Comparison of ENCODE assay signal across 8 mouse cellular contexts in the genomic region with DNA sequence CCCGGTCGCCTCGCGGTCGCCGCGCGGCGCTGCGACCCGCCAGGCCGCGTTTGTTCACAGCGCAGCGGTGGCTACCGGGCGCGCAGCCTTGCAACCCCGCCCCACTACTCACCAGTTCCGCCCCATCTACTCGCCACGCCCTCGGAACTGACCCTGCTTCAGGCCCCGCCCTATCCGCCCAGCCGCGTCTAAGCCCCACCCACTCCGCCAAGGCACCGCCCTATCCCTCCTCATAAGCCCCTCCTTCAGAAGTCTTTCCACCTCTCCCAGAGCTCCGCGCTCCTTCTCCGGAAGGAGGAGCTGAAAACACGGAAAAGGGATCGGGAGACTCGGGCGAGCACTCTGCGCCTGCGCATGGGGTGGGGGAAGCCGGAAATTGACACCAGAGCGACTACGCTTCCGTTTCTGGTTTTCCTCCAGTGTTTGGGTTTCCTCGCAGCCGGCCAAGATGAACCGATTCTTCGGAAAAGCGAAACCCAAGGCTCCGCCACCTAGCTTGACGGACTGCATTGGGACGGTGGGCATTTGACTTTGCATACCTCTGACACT. TPM values are rescaled to one million over a fixed set of nuclear protein-coding genes. Genes with fewer than 3 reads are reported as not detected.
DNase-seq lines count a peak whose midpoint lies in the region; ATAC-seq lines count a peak whose summit lies in the region.

A gene (minus strand): TSS at position 135 of the 549 bp plus-strand sequence.
A gene (plus strand): TSS at position 248 of the 549 bp plus-strand sequence.

- no peaks in the 10 kb centered on the region for H3K9me3 ChIP-seq in heart, embryonic 10.5 days
- H3K9me3 ChIP-seq in kidney, embryonic 15.5 days (replicated peaks), result no peaks in the 10 kb centered on the region

- H3K4me2 ChIP-seq in kidney, embryonic 15.5 days, result peak within 1 kb of the TSS; percentile 85

- WGBS in heart, embryonic 10.5 days, result under 1% methylated on average over 49 of the region's 50 CpGs
- WGBS in kidney, embryonic 15.5 days, result under 1% methylated on average over 50 of the region's 50 CpGs

- H3K27me3 ChIP-seq in heart, embryonic 10.5 days (ENCODE audit: insufficient read depth, poor library complexity, severe bottlenecking), result no peaks in the 10 kb centered on the region
- no peaks in the 10 kb centered on the region for H3K27me3 ChIP-seq in kidney, embryonic 15.5 days

- peak within 1 kb of the TSS; percentile 97 for H3K9ac ChIP-seq in kidney, embryonic 15.5 days

- ATAC-seq in erythroblast, adult 5-6 weeks (replicated peaks; ENCODE audit: low FRiP score, poor library complexity, severe bottlenecking), result peak; percentile 91
- ATAC-seq in kidney, embryonic 15.5 days (replicated peaks; ENCODE audit: low FRiP score), result peak; percentile 98
- ATAC-seq in monocyte, adult 5-6 weeks (replicated peaks; ENCODE audit: insufficient number of reproducible peaks, low FRiP score, low TSS enrichment, poor library complexity, severe bottlenecking), result peak; percentile 98

- peaks cover 18% of the 10 kb centered on the region for H3K4me1 ChIP-seq in heart, embryonic 10.5 days
- H3K4me1 ChIP-seq in kidney, embryonic 15.5 days, result peaks cover 21% of the 10 kb centered on the region

- H3K4me3 ChIP-seq in heart, embryonic 10.5 days, result peak within 1 kb of the TSS; percentile 92
- peak within 1 kb of the TSS; percentile 96 for H3K4me3 ChIP-seq in kidney, embryonic 15.5 days (replicated peaks)

- DNase-seq in B cell, adult 2 months, result peak; percentile 98
- peak; percentile 100 for DNase-seq in brain, adult 2 months (ENCODE audit: low read depth, low spot score)
- DNase-seq in heart, embryonic 10.5 days (ENCODE audit: low spot score), result peak; percentile 100
- DNase-seq in liver, result peak; percentile 99
- DNase-seq in spleen, postnatal 4 days (ENCODE audit: low spot score in 2 of 2), result peak; percentile 99 to 100

- peak within 1 kb of the TSS; percentile 95 for H3K27ac ChIP-seq in heart, embryonic 10.5 days
- H3K27ac ChIP-seq in kidney, embryonic 15.5 days, result peak within 1 kb of the TSS; percentile 92

- peaks cover 63% of the 10 kb centered on the region for H3K36me3 ChIP-seq in heart, embryonic 10.5 days
- peaks cover 57% of the 10 kb centered on the region for H3K36me3 ChIP-seq in kidney, embryonic 15.5 days

RNA-seq across cellular contexts. Expression of the first gene that starts in this region (rescaled TPM):
- 28.2 and 33.2 TPM in 2 replicates for total RNA-seq in erythroblast, adult 5-6 weeks (2015; ENCODE audit: low replicate concordance)
- 126 and 129 TPM in 2 replicates for total RNA-seq in erythroblast, adult 5-6 weeks (2017; ENCODE audit: low replicate concordance)
- 181 and 209 TPM in 2 replicates for polyA plus RNA-seq in heart, embryonic 10.5 days (2016; fragmentation: Nextera tagmentation; extraction: Ambion mirVana)
- 218 and 220 TPM in 2 replicates for polyA plus RNA-seq in kidney, embryonic 15.5 days (2015; fragmentation: Nextera tagmentation; extraction: Ambion mirVana)
- total RNA-seq in monocyte, adult 5-6 weeks (2017), result 241 to 264 TPM (median 246 TPM) in 3 replicates

RNA-seq across cellular contexts. Expression of the second gene that starts in this region (rescaled TPM):
- 26.5 and 36.4 TPM in 2 replicates for total RNA-seq in erythroblast, adult 5-6 weeks (2015; ENCODE audit: low replicate concordance)
- total RNA-seq in erythroblast, adult 5-6 weeks (2017; ENCODE audit: low replicate concordance), result 42.0 and 56.2 TPM in 2 replicates
- polyA plus RNA-seq in heart, embryonic 10.5 days (2016; fragmentation: Nextera tagmentation; extraction: Ambion mirVana), result 72.3 and 76.7 TPM in 2 replicates
- 114 and 121 TPM in 2 replicates for polyA plus RNA-seq in kidney, embryonic 15.5 days (2015; fragmentation: Nextera tagmentation; extraction: Ambion mirVana)
- 103 to 128 TPM (median 128 TPM) in 3 replicates for total RNA-seq in monocyte, adult 5-6 weeks (2017)

Comparison
In these comparisons a context has a peak if more than half of its experiments do, and no peak if none do; other contexts are left out.
1. Peak in every context shown above with its lines: DNase-seq, ATAC-seq, H3K4me3 ChIP-seq and H3K27ac ChIP-seq.